Mouse (Mus musculus) CH12.LX (cell line): ENCODE measurements around the gene Ston1.

Experiments
- CHD2 ChIP-seq: IDR thresholded peaks from 2 replicates; pipeline ENCODE4 v1.6.1; 2011; ENCODE audit warnings: low read length, improper control_type of control experiment
- CTCF ChIP-seq, 2 experiments: IDR thresholded peaks in 1 of 2; conservative IDR thresholded peaks in 1 of 2; 2 replicates each; pipeline ENCODE4 v1.5.1; 2011 to 2012; ENCODE audit warnings: low read depth in 2 of 2, low read length in 2 of 2, improper control_type of control experiment in 1 of 2, inconsistent platforms in 1 of 2, mild to moderate bottlenecking in 1 of 2, moderate library complexity in 1 of 2
- E2F4 ChIP-seq: IDR thresholded peaks from 2 replicates; pipeline ENCODE4 v1.6.1; 2011; ENCODE audit warnings: low read depth, low read length, improper control_type of control experiment; ENCODE audit not compliant: insufficient replicate concordance
- ELF1 ChIP-seq: IDR thresholded peaks from 2 replicates; pipeline ENCODE4 v1.6.1; 2014; ENCODE audit warnings: low read depth, mild to moderate bottlenecking, inconsistent platforms, low read length, improper control_type of control experiment
- EP300 ChIP-seq: IDR thresholded peaks from 2 replicates; pipeline ENCODE4 v1.6.1; 2011; ENCODE audit warnings: low read length, improper control_type of control experiment
- HCFC1 ChIP-seq: IDR thresholded peaks from 2 replicates; pipeline ENCODE4 v1.6.1; 2012; ENCODE audit warnings: low read depth, mild to moderate bottlenecking, inconsistent platforms, low read length, improper control_type of control experiment
- KAT2A ChIP-seq: IDR thresholded peaks from 2 replicates; pipeline ENCODE4 v1.6.1; 2012; ENCODE audit warnings: low read length, improper control_type of control experiment, inconsistent platforms; ENCODE audit not compliant: insufficient replicate concordance
- MAFK ChIP-seq: IDR thresholded peaks from 2 replicates; pipeline ENCODE4 v1.6.1; 2011; ENCODE audit warnings: low read length, improper control_type of control experiment; ENCODE audit not compliant: insufficient replicate concordance
- MAX ChIP-seq: IDR thresholded peaks from 2 replicates; pipeline ENCODE4 v1.6.1; 2011; ENCODE audit warnings: low read length, improper control_type of control experiment
- POLR2A ChIP-seq: IDR thresholded peaks from 2 replicates; pipeline ENCODE4 v1.6.1; 2011; ENCODE audit warnings: low read depth, mild to moderate bottlenecking, improper control_type of control experiment, low read length
- RAD21 ChIP-seq: IDR thresholded peaks from 2 replicates; pipeline ENCODE4 v1.6.1; 2011; ENCODE audit warnings: low read depth, mild to moderate bottlenecking, low read length, improper control_type of control experiment, moderate library complexity
- TBP ChIP-seq: conservative IDR thresholded peaks from 2 replicates; pipeline ENCODE4 v1.6.1; 2011; ENCODE audit warnings: low read depth, low read length, improper control_type of control experiment
- TCF12 ChIP-seq: IDR thresholded peaks from 2 replicates; pipeline ENCODE4 v1.6.1; 2014; ENCODE audit warnings: low read depth, mild to moderate bottlenecking, inconsistent platforms, low read length, improper control_type of control experiment

GRCm38 (mm10) chr17:88636076-88636475, 38.6 kb downstream of the Ston1 start:
- no peak for TF ChIP-seq POLR2A
- TF ChIP-seq TBP = no peak
- no peak for TF ChIP-seq EP300
- no peak for TF ChIP-seq CHD2
- no peak for TF ChIP-seq CTCF (conservative IDR thresholded peaks at IDR 0.05 in 1 of 2, IDR thresholded peaks at IDR 0.05 in 1 of 2; ENCODE audit: low read depth in 2 of 2, low read length in 2 of 2)
- TF ChIP-seq ELF1 = no peak
- TF ChIP-seq TCF12 = no peak
- TF ChIP-seq MAFK = no peak
- TF ChIP-seq MAX = no peak
- TF ChIP-seq HCFC1 = no peak
- no peak for TF ChIP-seq KAT2A
- no peak for TF ChIP-seq E2F4
- no peak for TF ChIP-seq RAD21
